Mouse (Mus musculus) lung, postnatal 10 days (tissue): ENCODE measurements around the gene Nrtn.

Experiments
- DNase-seq: peaks from one replicate; pipeline ENCODE4 v3.0.0; 2021

The Nrtn gene

GRCm38 (mm10) chr17:56716655-56717362 lies 40.5 kb downstream of the Nrtn start:
- peak; percentile 99 for DNase-seq

- DNase-seq = no peak
Measured at GRCm38 (mm10) chr17:56715914-56716654, 41.2 kb downstream of the Nrtn start.

- DNase-seq = no peak
Measured at GRCm38 (mm10) chr17:56715360-56715759, 42.0 kb downstream of the Nrtn start.

GRCm38 (mm10) chr17:56709708-56710107 lies 47.6 kb downstream of the Nrtn start:
- DNase-seq = no peak

GRCm38 (mm10) chr17:56708692-56709091 lies 48.6 kb downstream of the Nrtn start:
- no peak for DNase-seq

- DNase-seq = no peak
Measured at GRCm38 (mm10) chr17:56706515-56706914, 50.8 kb downstream of the Nrtn start.

GRCm38 (mm10) chr17:56703038-56703437 lies 54.3 kb downstream of the Nrtn start:
- DNase-seq = no peak
